Mouse (Mus musculus) ES-E14 (cell line): ENCODE measurements around the gene C1qtnf5.

Experiments
- CHD2 ChIP-seq: IDR thresholded peaks from 2 replicates; pipeline ENCODE4 v1.6.1; 2014; ENCODE audit warnings: mild to moderate bottlenecking, low read depth, low read length, inconsistent platforms
- HCFC1 ChIP-seq: IDR thresholded peaks from 2 replicates; pipeline ENCODE4 v1.6.1; 2012; ENCODE audit warnings: low read length, inconsistent platforms, borderline replicate concordance; ENCODE audit not compliant: insufficient read depth
- MAFK ChIP-seq: IDR thresholded peaks from 2 replicates; pipeline ENCODE4 v1.6.1; 2014; ENCODE audit warnings: mild to moderate bottlenecking, low read depth, low read length, inconsistent platforms; ENCODE audit not compliant: insufficient read depth
- ZC3H11A ChIP-seq: IDR thresholded peaks from 2 replicates; pipeline ENCODE4 v1.6.1; 2012; ENCODE audit warnings: low read depth, mild to moderate bottlenecking, inconsistent platforms, low read length, borderline replicate concordance

GRCm38 (mm10) chr9:44119011-44119410 lies 12.0 kb downstream of the C1qtnf5 start:
- TF ChIP-seq MAFK (no peak), CHD2 (no peak), ZC3H11A (no peak), HCFC1 (no peak)
